Mouse (Mus musculus): ENCODE results near the gene Smarca2. TPM values are rescaled to one million over a fixed set of nuclear protein-coding genes. Genes with fewer than 3 reads are reported as not detected.

Smarca2 gene
- polyA plus RNA-seq, 1 experiment from 2014 or later = 29.6 TPM

DNA sequence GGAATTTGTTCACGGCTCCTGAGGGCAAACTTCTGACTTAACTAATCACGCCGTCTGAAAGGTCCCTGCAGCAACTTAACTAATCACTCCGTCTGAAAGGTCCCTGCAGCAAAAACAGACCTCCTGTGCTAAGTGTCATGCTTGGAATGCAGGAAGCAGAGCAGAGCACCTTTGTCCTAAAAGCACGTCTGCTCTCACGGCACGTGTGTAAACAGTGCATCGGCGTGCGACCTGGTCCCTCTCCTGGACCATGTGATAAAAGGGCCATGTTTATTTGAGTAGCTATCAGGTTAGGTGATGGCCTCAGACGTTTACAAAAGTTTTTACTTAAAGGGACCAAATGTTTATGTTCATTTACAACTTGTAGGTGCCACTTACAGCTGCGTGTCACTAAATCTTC is 104.2 kb downstream of the Smarca2 start:
- Histone ChIP-seq H3K9ac (ENCODE audit: low read depth, low read length) (no peak overlapping the region), H3K4me2 (ENCODE audit: low read depth, low read length) (no peak overlapping the region), H3K9me3 (ENCODE audit: control insufficient read depth, low read length) (no peaks in the 10 kb centered on the region), H3K4me3 (ENCODE audit: low read length) (no peak overlapping the region), H3K4me1 (ENCODE audit: control insufficient read depth, insufficient read depth, low read length) (0 out of 2 replicates have a peak, but pooled peaks cover 3% of the 10 kb centered on the region), H3K27ac (ENCODE audit: low read length) (no peak overlapping the region), H3K36me3 (ENCODE audit: control insufficient read depth, insufficient read depth, low read length) (no peaks in the 10 kb centered on the region), H3K27me3 (replicated peaks; ENCODE audit: control insufficient read depth, insufficient read depth, low read length) (no peaks in the 10 kb centered on the region)
- WGBS = 21% methylated on average over 12 of the region's 12 CpGs
- no peak for ATAC-seq

DNA sequence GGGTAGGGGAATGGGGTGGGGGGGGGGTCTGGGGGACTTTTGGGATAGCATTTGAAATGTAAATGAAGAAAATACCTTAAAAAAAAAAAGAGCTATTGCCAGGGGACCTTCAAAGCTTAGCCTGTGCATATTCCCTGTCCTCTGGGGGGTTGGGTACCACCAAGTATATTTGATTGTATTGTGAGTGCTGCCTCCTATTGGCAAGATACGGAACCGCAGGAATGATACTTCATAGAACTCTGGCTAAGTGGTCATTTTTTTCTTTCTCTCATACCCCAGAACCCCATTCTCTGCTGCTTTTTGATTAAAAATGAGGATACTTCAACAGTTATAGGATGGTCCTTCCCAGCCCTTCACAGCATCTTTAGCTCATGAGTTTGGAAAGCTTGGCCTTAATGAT is 106.4 kb downstream of the Smarca2 start:
- no peaks in the 10 kb centered on the region for H3K9me3 ChIP-seq (ENCODE audit: control insufficient read depth, low read length)
- no peak overlapping the region for H3K4me2 ChIP-seq (ENCODE audit: low read depth, low read length)
- H3K36me3 ChIP-seq (ENCODE audit: control insufficient read depth, insufficient read depth, low read length) = no peaks in the 10 kb centered on the region
- H3K27ac ChIP-seq (ENCODE audit: low read length) = no peak overlapping the region
- no peak for ATAC-seq
- WGBS = 37% methylated on average over 2 of the region's 2 CpGs
- 0 out of 2 replicates have a peak, but pooled peaks cover 3% of the 10 kb centered on the region for H3K4me1 ChIP-seq (ENCODE audit: control insufficient read depth, insufficient read depth, low read length)
- H3K4me3 ChIP-seq (ENCODE audit: low read length) = no peak overlapping the region
- H3K9ac ChIP-seq (ENCODE audit: low read depth, low read length) = no peak overlapping the region
- no peaks in the 10 kb centered on the region for H3K27me3 ChIP-seq (replicated peaks; ENCODE audit: control insufficient read depth, insufficient read depth, low read length)

DNA sequence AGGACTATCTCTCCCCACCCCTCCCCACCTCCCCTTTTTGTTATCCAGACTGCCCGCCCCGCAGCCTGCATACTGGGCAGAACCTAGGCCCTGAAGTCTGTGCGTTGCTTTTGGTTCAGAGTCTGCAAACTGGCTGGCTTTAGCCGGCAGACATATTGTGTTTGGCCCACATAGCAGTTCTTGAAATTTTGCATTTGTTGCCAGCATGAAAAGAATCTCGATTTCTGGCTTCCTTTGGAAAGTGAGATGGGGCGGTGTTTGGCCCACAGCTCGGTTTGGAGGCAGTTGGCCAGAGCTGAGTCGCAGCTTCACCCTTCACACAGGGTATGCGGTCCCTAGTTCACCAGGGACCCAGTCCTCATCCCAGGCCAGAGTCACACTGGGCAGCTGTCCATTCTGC is 111.4 kb downstream of the Smarca2 start:
- Histone ChIP-seq H3K4me1 (ENCODE audit: control insufficient read depth, insufficient read depth, low read length) (peaks cover 3% of the 10 kb centered on the region; the same call in 1 of the 2 replicates), H3K27ac (ENCODE audit: low read length) (no peak overlapping the region)

DNA sequence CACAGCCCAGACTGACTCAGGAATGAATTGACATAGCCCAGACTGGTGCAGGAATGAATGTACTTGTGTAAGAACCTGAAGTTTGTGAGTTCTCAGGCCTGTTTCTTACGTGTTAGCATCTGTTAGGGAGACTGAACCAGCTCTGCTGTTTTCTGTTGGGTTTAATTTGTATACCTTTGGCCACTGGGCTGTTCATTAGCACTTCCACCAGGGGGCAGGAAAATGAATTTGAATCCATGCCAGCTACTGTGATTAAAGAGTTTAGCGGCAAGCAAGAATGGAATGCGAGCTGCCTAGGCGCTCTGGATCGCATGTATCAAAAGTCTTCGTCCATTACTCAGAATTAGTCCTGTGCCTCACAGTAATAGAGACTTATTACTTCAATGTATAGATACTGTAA is 113.4 kb downstream of the Smarca2 start:
- no peaks in the 10 kb centered on the region for H3K27me3 ChIP-seq (replicated peaks; ENCODE audit: control insufficient read depth, insufficient read depth, low read length)
- 0 out of 2 replicates have a peak, but pooled peaks cover 4% of the 10 kb centered on the region for H3K36me3 ChIP-seq (ENCODE audit: control insufficient read depth, insufficient read depth, low read length)
- no peak overlapping the region for H3K9ac ChIP-seq (ENCODE audit: low read depth, low read length)
- WGBS = 21% methylated on average over 6 of the region's 6 CpGs
- H3K27ac ChIP-seq (ENCODE audit: low read length) = no peak overlapping the region
- no peak overlapping the region for H3K4me2 ChIP-seq (ENCODE audit: low read depth, low read length)
- no peaks in the 10 kb centered on the region for H3K9me3 ChIP-seq (ENCODE audit: control insufficient read depth, low read length)
- H3K4me1 ChIP-seq (ENCODE audit: control insufficient read depth, insufficient read depth, low read length) = peaks cover 3% of the 10 kb centered on the region; the same call in 1 of the 2 replicates
- no peak overlapping the region for H3K4me3 ChIP-seq (ENCODE audit: low read length)
- ATAC-seq = peak; percentile 44

More for the DNA sequence above, 111.4 kb downstream of the Smarca2 start:
- Histone ChIP-seq H3K9ac (ENCODE audit: low read depth, low read length) (no peak overlapping the region), H3K9me3 (ENCODE audit: control insufficient read depth, low read length) (no peaks in the 10 kb centered on the region), H3K27me3 (replicated peaks; ENCODE audit: control insufficient read depth, insufficient read depth, low read length) (no peaks in the 10 kb centered on the region), H3K4me3 (ENCODE audit: low read length) (no peak overlapping the region), H3K36me3 (ENCODE audit: control insufficient read depth, insufficient read depth, low read length) (0 out of 2 replicates have a peak, but pooled peaks cover 4% of the 10 kb centered on the region), H3K4me2 (ENCODE audit: low read depth, low read length) (no peak overlapping the region)
- no peak for ATAC-seq
- WGBS = 74% methylated on average over 9 of the region's 9 CpGs

DNA sequence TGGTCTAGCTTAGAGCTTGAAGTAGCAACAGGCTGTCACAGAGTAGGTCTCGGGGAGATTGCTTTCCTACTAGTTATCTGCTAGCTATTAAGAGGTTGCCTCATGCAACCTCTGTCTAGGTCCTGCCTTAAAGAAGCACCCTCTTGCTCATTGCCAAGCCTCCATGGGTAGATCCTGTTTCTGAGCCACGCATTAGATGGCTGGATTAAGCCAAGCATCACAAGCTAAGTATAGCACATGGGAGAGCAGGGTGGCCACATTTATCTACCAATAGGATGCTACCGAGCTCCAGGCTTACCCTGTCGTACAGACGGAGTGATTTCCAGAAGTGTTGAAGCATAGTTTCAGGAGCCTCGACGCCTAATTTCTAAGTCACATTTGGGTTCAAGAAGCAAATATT is 114.3 kb downstream of the Smarca2 start:
- ATAC-seq = no peak
- H3K9ac ChIP-seq (ENCODE audit: low read depth, low read length) = no peak overlapping the region

DNA sequence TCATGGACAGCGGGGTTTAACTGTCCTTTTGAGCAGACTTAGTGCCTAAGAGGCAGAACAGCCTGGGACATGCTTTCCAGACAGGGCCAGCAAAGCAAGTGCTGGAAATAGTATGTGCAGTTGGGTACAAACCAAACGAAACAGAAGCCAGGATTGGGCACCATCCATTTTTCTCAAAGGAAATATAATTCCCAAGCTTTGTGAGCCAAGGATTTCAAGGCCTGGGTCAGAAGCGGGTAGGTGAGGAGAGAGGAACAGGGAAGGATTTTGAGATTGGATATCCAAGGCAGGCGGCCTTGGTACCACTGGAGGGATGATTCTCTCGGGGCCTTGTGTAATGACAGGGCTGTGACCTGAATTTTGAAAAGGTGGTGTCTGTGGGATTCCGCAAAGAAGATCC is 116.9 kb downstream of the Smarca2 start:
- H3K9ac ChIP-seq (ENCODE audit: low read depth, low read length) = no peak overlapping the region
- H3K4me3 ChIP-seq (ENCODE audit: low read length) = no peak overlapping the region
- WGBS = 90% methylated on average over 6 of the region's 6 CpGs
- H3K36me3 ChIP-seq (ENCODE audit: control insufficient read depth, insufficient read depth, low read length) = 0 out of 2 replicates have a peak, but pooled peaks cover 4% of the 10 kb centered on the region
- no peak overlapping the region for H3K4me2 ChIP-seq (ENCODE audit: low read depth, low read length)
- peaks cover 3% of the 10 kb centered on the region; the same call in 1 of the 2 replicates for H3K4me1 ChIP-seq (ENCODE audit: control insufficient read depth, insufficient read depth, low read length)
- ATAC-seq = no peak
- no peaks in the 10 kb centered on the region for H3K9me3 ChIP-seq (ENCODE audit: control insufficient read depth, low read length)
- no peaks in the 10 kb centered on the region for H3K27me3 ChIP-seq (replicated peaks; ENCODE audit: control insufficient read depth, insufficient read depth, low read length)
- no peak overlapping the region for H3K27ac ChIP-seq (ENCODE audit: low read length)

More for the DNA sequence above, 114.3 kb downstream of the Smarca2 start:
- Histone ChIP-seq H3K4me2 (ENCODE audit: low read depth, low read length) (no peak overlapping the region), H3K4me3 (ENCODE audit: low read length) (no peak overlapping the region), H3K27me3 (replicated peaks; ENCODE audit: control insufficient read depth, insufficient read depth, low read length) (no peaks in the 10 kb centered on the region), H3K27ac (ENCODE audit: low read length) (no peak overlapping the region), H3K9me3 (ENCODE audit: control insufficient read depth, low read length) (no peaks in the 10 kb centered on the region), H3K4me1 (ENCODE audit: control insufficient read depth, insufficient read depth, low read length) (peaks cover 3% of the 10 kb centered on the region; the same call in 1 of the 2 replicates), H3K36me3 (ENCODE audit: control insufficient read depth, insufficient read depth, low read length) (0 out of 2 replicates have a peak, but pooled peaks cover 4% of the 10 kb centered on the region)
- WGBS = 91% methylated on average over 7 of the region's 7 CpGs

DNA sequence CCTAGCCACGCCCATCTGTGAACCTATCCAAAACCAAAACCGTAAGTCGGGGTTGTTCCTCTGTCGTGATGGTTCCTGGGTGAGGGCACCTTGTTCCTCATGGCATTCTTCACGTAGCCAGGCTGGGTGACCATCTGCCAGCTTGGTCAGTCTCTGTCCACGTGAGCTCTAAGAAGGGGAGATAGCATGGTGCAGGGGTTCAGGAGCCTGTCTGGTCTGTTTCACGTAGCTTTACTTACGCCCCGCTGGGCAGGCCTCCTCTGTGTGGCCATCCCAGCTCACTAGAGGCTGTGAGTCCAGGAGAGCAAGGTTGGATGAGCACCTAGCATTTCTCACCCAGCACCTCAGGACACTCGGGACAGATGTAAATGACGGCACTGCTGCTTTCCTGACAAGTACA is 119.0 kb downstream of the Smarca2 start:
- no peaks in the 10 kb centered on the region for H3K9me3 ChIP-seq (ENCODE audit: control insufficient read depth, low read length)
- H3K36me3 ChIP-seq (ENCODE audit: control insufficient read depth, insufficient read depth, low read length) = no peaks in the 10 kb centered on the region
- H3K27ac ChIP-seq (ENCODE audit: low read length) = no peak overlapping the region
- no peak overlapping the region for H3K9ac ChIP-seq (ENCODE audit: low read depth, low read length)
- ATAC-seq = no peak
- no peaks in the 10 kb centered on the region for H3K4me1 ChIP-seq (ENCODE audit: control insufficient read depth, insufficient read depth, low read length)
- H3K4me3 ChIP-seq (ENCODE audit: low read length) = no peak overlapping the region
- no peaks in the 10 kb centered on the region for H3K27me3 ChIP-seq (replicated peaks; ENCODE audit: control insufficient read depth, insufficient read depth, low read length)
- 86% methylated on average over 11 of the region's 11 CpGs for WGBS
- no peak overlapping the region for H3K4me2 ChIP-seq (ENCODE audit: low read depth, low read length)

DNA sequence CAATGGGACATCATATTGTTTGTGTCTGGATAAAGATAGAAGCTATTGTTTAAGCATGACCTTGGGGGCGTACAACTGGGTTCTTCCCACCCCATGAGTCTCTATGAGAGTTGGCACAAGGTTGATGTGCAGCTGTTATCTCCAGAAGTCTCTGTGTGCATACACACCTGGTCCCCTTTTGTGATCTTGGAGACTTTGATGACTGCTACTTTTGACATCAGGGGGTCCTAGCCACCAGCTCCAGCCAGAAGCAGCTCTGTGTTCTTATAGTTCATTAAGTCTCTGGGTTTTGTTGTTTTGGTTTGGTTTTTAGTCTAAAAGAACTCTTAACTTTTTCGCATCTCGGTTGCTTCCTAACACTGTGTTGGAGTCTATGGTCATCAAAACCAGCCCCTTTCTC is 119.8 kb downstream of the Smarca2 start:
- Histone ChIP-seq H3K4me1 (ENCODE audit: control insufficient read depth, insufficient read depth, low read length) (no peaks in the 10 kb centered on the region), H3K36me3 (ENCODE audit: control insufficient read depth, insufficient read depth, low read length) (no peaks in the 10 kb centered on the region), H3K4me2 (ENCODE audit: low read depth, low read length) (no peak overlapping the region), H3K4me3 (ENCODE audit: low read length) (no peak overlapping the region), H3K9me3 (ENCODE audit: control insufficient read depth, low read length) (no peaks in the 10 kb centered on the region), H3K27me3 (replicated peaks; ENCODE audit: control insufficient read depth, insufficient read depth, low read length) (no peaks in the 10 kb centered on the region), H3K27ac (ENCODE audit: low read length) (no peak overlapping the region), H3K9ac (ENCODE audit: low read depth, low read length) (no peak overlapping the region)
- no peak for ATAC-seq
- WGBS = 87% methylated on average over 3 of the region's 3 CpGs

DNA sequence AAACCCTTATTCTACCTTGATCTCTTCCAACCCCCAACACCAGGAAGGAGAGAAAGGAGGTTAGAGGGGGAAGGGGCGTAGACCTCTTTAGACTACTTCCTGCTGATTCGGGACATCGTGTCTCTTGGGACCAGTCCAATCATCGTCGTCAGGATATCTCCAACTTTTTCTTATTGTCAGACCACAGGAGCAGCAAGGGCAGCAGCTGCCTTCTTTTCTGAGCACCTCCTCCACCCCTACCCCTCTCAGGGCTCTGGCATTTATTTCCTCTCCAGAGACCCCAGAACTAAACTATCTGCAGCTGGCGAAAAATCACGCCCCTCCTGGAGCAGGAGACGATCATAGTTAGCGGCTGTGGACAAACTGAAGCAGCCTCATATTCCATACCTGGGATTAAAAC is 122.9 kb downstream of the Smarca2 start:
- no peak overlapping the region for H3K4me2 ChIP-seq (ENCODE audit: low read depth, low read length)
- no peak overlapping the region for H3K27ac ChIP-seq (ENCODE audit: low read length)
- ATAC-seq = no peak
- no peaks in the 10 kb centered on the region for H3K27me3 ChIP-seq (replicated peaks; ENCODE audit: control insufficient read depth, insufficient read depth, low read length)
- no peak overlapping the region for H3K4me3 ChIP-seq (ENCODE audit: low read length)
- WGBS = 59% methylated on average over 9 of the region's 9 CpGs
- no peaks in the 10 kb centered on the region for H3K9me3 ChIP-seq (ENCODE audit: control insufficient read depth, low read length)
- no peak overlapping the region for H3K9ac ChIP-seq (ENCODE audit: low read depth, low read length)
- no peaks in the 10 kb centered on the region for H3K36me3 ChIP-seq (ENCODE audit: control insufficient read depth, insufficient read depth, low read length)
- no peaks in the 10 kb centered on the region for H3K4me1 ChIP-seq (ENCODE audit: control insufficient read depth, insufficient read depth, low read length)

DNA sequence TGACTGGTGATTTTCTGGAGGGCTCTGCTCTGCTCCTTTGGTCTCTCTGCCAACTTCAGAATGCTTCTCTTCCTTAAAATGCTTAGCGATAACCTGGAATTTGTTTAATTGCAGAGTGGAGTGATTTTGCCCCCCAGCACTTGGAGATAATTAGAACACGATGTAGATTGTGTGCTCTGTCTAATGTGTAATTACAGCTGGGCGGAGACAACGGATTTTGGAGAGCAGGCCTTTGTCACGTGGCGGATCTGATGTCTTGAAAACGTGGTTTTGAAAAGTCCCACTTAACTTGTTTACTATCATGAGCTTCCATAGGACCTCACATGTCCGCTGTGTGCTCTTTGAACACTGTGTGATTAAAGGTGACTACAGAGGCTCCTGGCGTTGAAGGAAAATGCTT is 125.6 kb downstream of the Smarca2 start:
- Histone ChIP-seq H3K4me1 (ENCODE audit: control insufficient read depth, insufficient read depth, low read length) (no peaks in the 10 kb centered on the region), H3K36me3 (ENCODE audit: control insufficient read depth, insufficient read depth, low read length) (no peaks in the 10 kb centered on the region), H3K9ac (ENCODE audit: low read depth, low read length) (no peak overlapping the region), H3K27me3 (replicated peaks; ENCODE audit: control insufficient read depth, insufficient read depth, low read length) (no peaks in the 10 kb centered on the region), H3K4me2 (ENCODE audit: low read depth, low read length) (no peak overlapping the region), H3K9me3 (ENCODE audit: control insufficient read depth, low read length) (no peaks in the 10 kb centered on the region), H3K27ac (ENCODE audit: low read length) (no peak overlapping the region), H3K4me3 (ENCODE audit: low read length) (no peak overlapping the region)
- no peak for ATAC-seq
- 69% methylated on average over 9 of the region's 9 CpGs for WGBS

Measured in intestine, embryonic 16.5 days (tissue).